Mouse (Mus musculus) MEL (cell line): ENCODE data around the gene Tldc1.
A peak's percentile ranks its signal among the peaks of the same experiment; 100 is the strongest.

Experiments used
- CHD1 ChIP-seq: IDR thresholded peaks from 2 replicates; pipeline ENCODE4 v1.6.1; 2012; ENCODE audit warnings: low read depth, mild to moderate bottlenecking, inconsistent platforms, low read length, improper control_type of control experiment
- CTCF ChIP-seq, 3 experiments: IDR thresholded peaks in 2 of 3; conservative IDR thresholded peaks in 1 of 3; 2 replicates each; pipeline ENCODE4 v1.5.1; 2011 to 2012; ENCODE audit warnings: low read length in 3 of 3, low read depth in 2 of 3, mild to moderate bottlenecking in 2 of 3, improper control_type of control experiment in 1 of 3, inconsistent platforms in 1 of 3, mixed read lengths in 1 of 3, moderate library complexity in 1 of 3; ENCODE audit not compliant: control insufficient read depth in 1 of 3, insufficient read depth in 1 of 3, poor library complexity in 1 of 3, severe bottlenecking in 1 of 3
- ETS1 ChIP-seq: IDR thresholded peaks from 2 replicates; pipeline ENCODE4 v1.6.1; 2012; ENCODE audit warnings: low read depth, mild to moderate bottlenecking, inconsistent platforms, low read length, improper control_type of control experiment, moderate library complexity
- GATA1 ChIP-seq: IDR thresholded peaks from 2 replicates; pipeline ENCODE4 v1.6.1; 2011; ENCODE audit warnings: low read depth, low read length, improper control_type of control experiment
- HCFC1 ChIP-seq: IDR thresholded peaks from 2 replicates; pipeline ENCODE4 v1.6.1; 2012; ENCODE audit warnings: low read depth, mild to moderate bottlenecking, inconsistent platforms, low read length, improper control_type of control experiment, moderate library complexity
- MAFK ChIP-seq: IDR thresholded peaks from 2 replicates; pipeline ENCODE4 v1.6.1; 2011; ENCODE audit warnings: low read depth, mild to moderate bottlenecking, low read length, improper control_type of control experiment, borderline replicate concordance
- MAX ChIP-seq: IDR thresholded peaks from 2 replicates; pipeline ENCODE4 v1.6.1; 2011; ENCODE audit warnings: low read length, improper control_type of control experiment
- NELFE ChIP-seq: IDR thresholded peaks from 2 replicates; pipeline ENCODE4 v1.6.1; 2011; ENCODE audit warnings: low read depth, low read length, improper control_type of control experiment
- POLR2A ChIP-seq, 2 experiments: IDR thresholded peaks; 2 replicates each; pipeline ENCODE4 v1.6.1; 2011 to 2012; ENCODE audit warnings: low read length in 2 of 2, mild to moderate bottlenecking in 2 of 2, control low read depth in 1 of 2, improper control_type of control experiment in 1 of 2, low read depth in 1 of 2, moderate library complexity in 1 of 2; ENCODE audit not compliant: control insufficient read depth in 1 of 2, insufficient read depth in 1 of 2, poor library complexity in 1 of 2
- POLR2AphosphoS2 ChIP-seq: IDR thresholded peaks from 2 replicates; pipeline ENCODE4 v1.6.1; 2011; ENCODE audit warnings: low read length, improper control_type of control experiment
- RCOR1 ChIP-seq: IDR thresholded peaks from 2 replicates; pipeline ENCODE4 v1.6.1; 2012; ENCODE audit warnings: low read depth, mild to moderate bottlenecking, inconsistent platforms, low read length, improper control_type of control experiment
- TBP ChIP-seq: IDR thresholded peaks from 2 replicates; pipeline ENCODE4 v1.8.0; 2011; ENCODE audit warnings: low read depth, low read length, improper control_type of control experiment
- USF2 ChIP-seq, 2 experiments: IDR thresholded peaks; 2 replicates each; pipeline ENCODE4 v1.6.1; 2011 to 2012; ENCODE audit warnings: improper control_type of control experiment in 2 of 2, low read length in 2 of 2, borderline replicate concordance in 1 of 2, inconsistent platforms in 1 of 2, low read depth in 1 of 2, mild to moderate bottlenecking in 1 of 2; ENCODE audit not compliant: insufficient read depth in 1 of 2
- ZC3H11A ChIP-seq: IDR thresholded peaks from 2 replicates; pipeline ENCODE4 v1.6.1; 2012; ENCODE audit warnings: low read depth, mild to moderate bottlenecking, inconsistent platforms, low read length, improper control_type of control experiment

DNA sequence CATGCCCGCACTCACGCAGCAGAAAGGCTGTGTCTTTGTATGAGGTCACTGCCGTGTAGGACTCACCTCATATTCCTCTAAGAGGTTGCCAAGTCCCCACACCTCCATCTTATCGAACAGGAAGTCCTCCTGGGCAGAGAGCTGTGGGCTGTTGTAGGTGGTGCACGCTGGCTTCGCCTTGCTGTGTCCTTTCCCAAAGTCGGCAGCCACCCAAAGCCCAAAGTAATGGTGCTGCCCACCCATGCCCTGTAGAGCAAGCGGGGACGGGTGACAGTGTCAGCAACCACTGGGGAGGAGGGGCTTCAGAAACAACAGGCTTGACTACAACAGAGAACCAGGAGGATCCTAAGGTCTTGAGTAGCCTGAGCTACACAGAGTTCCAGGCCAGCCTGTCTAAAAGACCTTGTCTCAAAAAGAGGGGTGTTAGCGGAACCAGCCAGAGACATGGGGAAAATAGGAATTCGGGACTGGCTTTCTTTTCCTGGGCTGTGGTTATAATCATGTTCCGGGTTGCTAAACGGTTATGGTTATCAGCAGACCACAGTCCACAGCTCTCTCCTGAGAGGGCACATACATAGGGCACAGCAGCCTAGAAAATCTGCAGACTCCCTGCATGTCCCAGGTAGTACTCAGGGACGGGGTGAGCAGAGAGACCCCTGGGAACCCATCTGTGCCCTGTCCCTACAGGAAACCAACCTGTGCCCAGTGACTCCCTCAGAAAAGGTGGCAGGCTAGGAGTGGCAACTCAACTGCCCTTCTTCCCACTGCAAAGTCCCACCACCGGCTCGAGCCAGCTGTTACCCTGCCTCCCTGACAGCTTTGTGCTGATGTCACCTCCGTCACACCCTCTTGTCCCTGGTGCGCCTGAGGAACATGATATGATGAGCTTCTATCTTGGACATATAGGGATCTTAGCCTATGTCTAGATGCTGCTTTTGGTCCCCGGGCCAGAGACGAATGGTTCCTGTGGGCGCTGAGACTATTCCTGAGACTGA lies 15.7 kb downstream of the Tldc1 start:
- TF ChIP-seq CTCF (IDR thresholded peaks at IDR 0.05 in 2 of 3, conservative IDR thresholded peaks at IDR 0.05 in 1 of 3; ENCODE audit: control insufficient read depth in 1 of 3, insufficient read depth in 1 of 3, low read depth in 2 of 3, low read length in 3 of 3, poor library complexity in 1 of 3, severe bottlenecking in 1 of 3) (no peak), USF2 (IDR thresholded peaks at IDR 0.05; ENCODE audit: borderline replicate concordance in 1 of 2, insufficient read depth in 1 of 2, low read depth in 1 of 2, low read length in 2 of 2) (no peak), ETS1 (peak; percentile 81), GATA1 (peak; percentile 54), POLR2A (IDR thresholded peaks at IDR 0.05; ENCODE audit: control insufficient read depth in 1 of 2, insufficient read depth in 1 of 2, low read depth in 1 of 2, low read length in 2 of 2, poor library complexity in 1 of 2) (no peak; a peak in 1 of 4 replicates), CHD1 (0 out of 2 replicates have a peak, but pooled peaks have one; percentile 22), HCFC1 (no peak), ZC3H11A (no peak), NELFE (peak; percentile 12; the same call in 1 of the 2 replicates), RCOR1 (peak; percentile 62), POLR2AphosphoS2 (no peak), TBP (no peak), MAFK (no peak), MAX (no peak; the same call in 1 of the 2 replicates)
